Mouse (Mus musculus) neural tube, embryonic 11.5 days (tissue): Measurements from ENCODE around the gene Kif13a. TPM values are rescaled to one million over a fixed set of nuclear protein-coding genes. Genes with fewer than 3 reads are reported as not detected.

Source experiments
- ATAC-seq: fragments of 200-750 bp; cut with Nextera tagmentation; 2 replicates; pipeline ENCODE4 v1.8.0; 2017; ENCODE audit warnings: moderate number of reproducible peaks, mild to moderate bottlenecking, moderate TSS enrichment, moderate library complexity; ENCODE audit not compliant: insufficient read depth, low FRiP score, low TSS enrichment
- DNase-seq: peaks from one replicate; pipeline ENCODE4 v3.0.0-alpha.2; 2015; ENCODE audit warnings: low spot score
- H3K27ac ChIP-seq: fragments of 300-500 bp; sonication (generic); 2 replicates; pipeline ENCODE4 v1.5.1; 2014; ENCODE audit warnings: low read depth, mild to moderate bottlenecking, low read length
- H3K27me3 ChIP-seq: fragments of 300-500 bp; sonication (generic); 2 replicates; pipeline ENCODE4 v1.6.1; 2014; ENCODE audit warnings: mild to moderate bottlenecking, low read length, mixed read lengths; ENCODE audit not compliant: control insufficient read depth, insufficient read depth
- H3K36me3 ChIP-seq: fragments of 300-500 bp; sonication (generic); 2 replicates; pipeline ENCODE4 v1.6.1; 2014; ENCODE audit warnings: mild to moderate bottlenecking, low read length, moderate library complexity, mixed read lengths; ENCODE audit not compliant: control insufficient read depth, insufficient read depth
- H3K4me1 ChIP-seq: fragments of 300-500 bp; sonication (generic); 2 replicates; pipeline ENCODE4 v1.6.1; 2014; ENCODE audit warnings: low read length, mixed read lengths; ENCODE audit not compliant: control insufficient read depth, insufficient read depth
- H3K4me2 ChIP-seq: fragments of 300-500 bp; sonication (generic); 2 replicates; pipeline ENCODE4 v1.6.1; 2014; ENCODE audit warnings: low read depth, mild to moderate bottlenecking, moderate library complexity
- H3K4me3 ChIP-seq: fragments of 300-500 bp; sonication (generic); 2 replicates; pipeline ENCODE4 v1.5.1; 2014; ENCODE audit warnings: low read depth, low read length
- H3K9ac ChIP-seq: fragments of 300-500 bp; sonication (generic); 2 replicates; pipeline ENCODE4 v1.6.1; 2014; ENCODE audit warnings: mild to moderate bottlenecking, low read length
- H3K9me3 ChIP-seq: fragments of 300-500 bp; sonication (generic); 2 replicates; pipeline ENCODE4 v1.6.1; 2016; ENCODE audit warnings: low read length; ENCODE audit not compliant: control insufficient read depth
- WGBS: fragments of 180-500 bp; shearing (Covaris S2); extraction: QIAGEN DNeasy Blood & Tissue Kit; methylation state at CpG from one replicate; pipeline ENCODE4 v1.1.7; 2014; 5-methylcytosine and 5-hydroxymethylcytosine counted together
- polyA plus RNA-seq: library from polyadenylated mRNA; unstranded; fragments of >200 nt; fragmentation: Nextera tagmentation; extraction: Ambion mirVana; gene quantifications from 2 replicates; pipeline ENCODE4 v1.2.1, GENCODE M21; 2014

Gene Kif13a
- 20.6 and 23.0 TPM in 2 replicates for polyA plus RNA-seq

GRCm38 (mm10) chr13:46929719-46930658 lies at the start of gene Kif13a:
Gene Kif13a, minus strand, starts transcription at chr13:46929867.
- peak; percentile 77 for ATAC-seq
- DNase-seq = peak; percentile 86
- Histone ChIP-seq H3K4me1 (peaks cover 6% of the 10 kb centered on the region), H3K4me3 (peak within 1 kb of the TSS; percentile 84), H3K27ac (peak within 1 kb of the TSS; percentile 96), H3K36me3 (no peaks in the 10 kb centered on the region; the same call in 1 of the 2 replicates), H3K4me2 (peak within 1 kb of the TSS; percentile 88), H3K9ac (peak within 1 kb of the TSS; percentile 95), H3K9me3 (no peaks in the 10 kb centered on the region), H3K27me3 (no peaks in the 10 kb centered on the region)
- WGBS = under 1% methylated on average over 86 of the region's 96 CpGs

DNA sequence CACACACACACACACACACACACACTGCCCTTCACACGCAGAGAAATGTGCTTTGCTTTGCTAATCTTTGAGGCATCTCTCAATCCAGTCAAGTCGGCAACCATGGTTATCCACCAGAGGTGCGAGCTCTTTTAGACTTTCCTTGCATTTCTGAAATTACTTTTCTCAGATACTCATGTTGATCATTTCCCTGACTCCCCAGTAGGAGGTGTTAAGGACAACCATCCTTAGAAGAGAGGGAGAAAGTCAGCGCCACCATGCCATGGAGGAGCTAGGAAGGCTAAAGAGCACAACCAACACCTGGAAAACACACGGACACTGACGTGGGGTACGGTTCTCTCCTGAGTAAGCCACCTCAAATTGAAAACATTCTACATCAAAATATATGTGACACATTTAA lies 46.9 kb upstream of the Kif13a start:
- Histone ChIP-seq H3K4me3 (no peak overlapping the region), H3K9me3 (no peaks in the 10 kb centered on the region), H3K27me3 (no peaks in the 10 kb centered on the region), H3K36me3 (no peaks in the 10 kb centered on the region), H3K4me1 (no peaks in the 10 kb centered on the region), H3K4me2 (no peak overlapping the region), H3K9ac (no peak overlapping the region), H3K27ac (no peak overlapping the region)
- no peak for DNase-seq
- whole genome bisulfite sequencing = 90% methylated on average over 7 of the region's 7 CpGs
- no peak for ATAC-seq

DNA sequence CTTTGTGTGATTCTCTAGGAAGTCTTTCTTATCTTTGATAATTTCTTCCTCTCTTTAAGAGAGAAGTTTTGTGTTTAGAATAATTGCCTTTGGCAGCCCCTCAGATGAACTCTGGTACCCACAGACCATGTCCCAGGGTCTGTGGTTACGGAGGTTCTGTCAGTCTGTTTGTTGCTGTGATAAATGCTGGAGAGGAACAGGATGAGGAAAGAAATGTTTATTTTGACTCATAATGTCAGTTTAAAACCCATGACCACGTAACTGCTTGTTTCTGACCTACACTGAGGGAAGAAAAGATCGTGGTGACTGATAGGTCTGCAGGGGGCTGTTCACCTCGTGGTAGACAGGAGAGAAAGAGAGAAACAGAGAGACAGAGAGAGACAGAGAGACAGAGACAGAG lies 46.3 kb upstream of the Kif13a start:
- no peaks in the 10 kb centered on the region for H3K36me3 ChIP-seq
- no peak overlapping the region for H3K9ac ChIP-seq
- H3K9me3 ChIP-seq = no peaks in the 10 kb centered on the region
- H3K27ac ChIP-seq = peak overlapping the region; percentile 78
- no peak overlapping the region for H3K4me3 ChIP-seq
- 45% methylated on average over 4 of the region's 4 CpGs for WGBS
- ATAC-seq = no peak
- H3K4me1 ChIP-seq = no peaks in the 10 kb centered on the region
- H3K27me3 ChIP-seq = no peaks in the 10 kb centered on the region
- DNase-seq = no peak
- H3K4me2 ChIP-seq = peak overlapping the region; percentile 41; the same call in 1 of the 2 replicates

DNA sequence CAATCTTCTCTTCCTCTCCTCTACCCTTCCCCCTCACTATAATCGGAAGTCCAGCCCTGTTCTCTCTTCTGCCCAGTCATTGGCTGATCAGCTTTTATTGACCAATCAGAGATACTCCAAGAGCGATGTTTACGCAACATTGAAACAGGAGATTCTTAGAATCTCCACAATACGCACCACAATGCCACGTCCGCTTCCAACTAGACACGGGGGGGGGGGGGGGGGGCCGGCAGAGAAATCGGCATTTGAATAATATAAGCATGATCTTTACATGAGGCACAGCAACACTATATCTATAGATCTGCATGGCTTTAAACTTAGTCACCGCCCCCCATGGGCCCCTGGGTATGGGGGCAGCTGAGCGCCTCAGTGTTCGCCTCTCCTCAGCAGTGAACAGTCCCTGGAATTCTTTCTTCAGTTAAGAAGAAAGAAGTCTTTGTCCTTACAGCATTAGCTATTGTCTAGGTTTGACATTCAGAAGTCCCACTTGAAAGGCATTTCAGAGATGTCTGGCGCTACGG lies 45.4 kb upstream of the Kif13a start:
- ATAC-seq = peak; percentile 98
- H3K27me3 ChIP-seq = no peaks in the 10 kb centered on the region
- H3K36me3 ChIP-seq = no peaks in the 10 kb centered on the region
- DNase-seq = peak; percentile 73
- 31% methylated on average over 14 of the region's 14 CpGs for WGBS
- no peaks in the 10 kb centered on the region for H3K4me1 ChIP-seq
- peak overlapping the region; percentile 78 for H3K27ac ChIP-seq
- no peaks in the 10 kb centered on the region for H3K9me3 ChIP-seq
- peak overlapping the region; percentile 20 for H3K4me3 ChIP-seq
- peak overlapping the region; percentile 29 for H3K9ac ChIP-seq
- peak overlapping the region; percentile 41 for H3K4me2 ChIP-seq

GRCm38 (mm10) chr13:46970286-46970945 lies 40.7 kb upstream of the Kif13a start:
- no peak for ATAC-seq
- WGBS = 84% methylated on average over 10 of the region's 10 CpGs
- no peaks in the 10 kb centered on the region for H3K27me3 ChIP-seq
- DNase-seq = no peak
- no peak overlapping the region for H3K9ac ChIP-seq
- H3K9me3 ChIP-seq = no peaks in the 10 kb centered on the region
- H3K4me2 ChIP-seq = no peak overlapping the region
- H3K4me1 ChIP-seq = no peaks in the 10 kb centered on the region
- no peak overlapping the region for H3K4me3 ChIP-seq
- no peak overlapping the region for H3K27ac ChIP-seq
- no peaks in the 10 kb centered on the region for H3K36me3 ChIP-seq

- WGBS = 90% methylated on average over 2 of the region's 2 CpGs
- Histone ChIP-seq H3K9ac (no peak overlapping the region), H3K4me1 (no peaks in the 10 kb centered on the region), H3K27me3 (no peaks in the 10 kb centered on the region), H3K9me3 (no peaks in the 10 kb centered on the region), H3K27ac (no peak overlapping the region), H3K36me3 (no peaks in the 10 kb centered on the region), H3K4me2 (no peak overlapping the region), H3K4me3 (no peak overlapping the region)
- no peak for ATAC-seq
- DNase-seq = no peak
Measured at GRCm38 (mm10) chr13:46968626-46969025, 39.0 kb upstream of the Kif13a start.

DNA sequence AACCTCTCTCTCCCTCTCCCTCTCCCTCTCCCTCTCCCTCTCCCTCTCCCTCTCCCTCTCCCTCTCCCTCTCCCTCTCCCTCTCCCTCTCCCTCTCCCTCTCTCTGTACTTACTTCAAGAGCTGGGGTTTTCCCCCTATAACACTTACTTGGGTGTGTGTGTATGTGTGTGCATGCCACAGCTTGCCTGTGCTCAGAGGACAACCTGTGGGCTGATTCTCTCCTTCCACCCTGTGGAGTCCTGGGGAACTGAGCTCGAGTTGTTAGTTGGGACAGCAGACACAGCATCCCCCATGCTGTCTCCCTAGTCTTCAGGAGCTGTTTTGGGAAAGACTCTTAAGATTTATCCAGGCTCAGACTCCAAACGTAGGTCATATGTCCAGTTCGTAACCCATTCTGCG lies 37.6 kb upstream of the Kif13a start:
- 74% methylated on average over 4 of the region's 4 CpGs for WGBS

GRCm38 (mm10) chr13:46960878-46961474 lies 31.3 kb upstream of the Kif13a start:
- H3K27ac ChIP-seq = 0 out of 2 replicates have a peak overlapping the region, but pooled peaks have one; percentile 2
- no peak overlapping the region for H3K4me2 ChIP-seq
- peaks cover 10% of the 10 kb centered on the region; the same call in 1 of the 2 replicates for H3K4me1 ChIP-seq
- H3K9me3 ChIP-seq = no peaks in the 10 kb centered on the region
- no peak for ATAC-seq
- no peaks in the 10 kb centered on the region for H3K27me3 ChIP-seq
- DNase-seq = no peak
- no peak overlapping the region for H3K4me3 ChIP-seq
- H3K9ac ChIP-seq = no peak overlapping the region
- 52% methylated on average over 7 of the region's 7 CpGs for WGBS
- H3K36me3 ChIP-seq = no peaks in the 10 kb centered on the region

More for the DNA sequence above, 37.6 kb upstream of the Kif13a start:
- no peaks in the 10 kb centered on the region for H3K36me3 ChIP-seq
- H3K4me2 ChIP-seq = no peak overlapping the region
- H3K9me3 ChIP-seq = no peaks in the 10 kb centered on the region
- H3K9ac ChIP-seq = no peak overlapping the region
- H3K4me3 ChIP-seq = no peak overlapping the region
- DNase-seq (no peak), ATAC-seq (no peak)
- H3K4me1 ChIP-seq = no peaks in the 10 kb centered on the region
- no peaks in the 10 kb centered on the region for H3K27me3 ChIP-seq
- H3K27ac ChIP-seq = no peak overlapping the region
